Mouse (Mus musculus) Patski (cell line): ENCODE data around the gene Dhrs11. TPM values are rescaled to one million over a fixed set of nuclear protein-coding genes. Genes with fewer than 3 reads are reported as not detected.

Experiments
- ATAC-seq: fragments of 100-300 bp; one replicate; pipeline ENCODE4 v1.8.0; 2021
- CTCF ChIA-PET: fragments of 350-600 bp; sonication (Branson Sonifier 250); formaldehyde crosslinking; loops from one replicate; lab custom pipeline; 2022; ENCODE audit warnings: inconsistent platforms; lab: Charles Lee
- POLR2A ChIA-PET: fragments of 350-600 bp; sonication (Branson Sonifier 250); formaldehyde crosslinking; loops from one replicate; lab custom pipeline; 2022; ENCODE audit warnings: antibody characterized with exemption, inconsistent platforms; lab: Charles Lee
- DNase-seq: peaks from one replicate; pipeline ENCODE4 v3.0.0-alpha.2; 2011; ENCODE audit warnings: low read depth, low spot score
- H3K27me3 ChIP-seq: fragments of 371-371 bp; one replicate; pipeline ENCODE4 v1.5.1; 2021
- CTCF ChIP-seq: fragments of 100-300 bp; IDR thresholded peaks from one replicate; pipeline ENCODE4 v1.5.1; 2021
- in situ Hi-C: fragments of 300-500 bp; cut with MboI; formaldehyde crosslinking; loops from 3 replicates; pipeline ENCODE4 v1.11.1; 2018; ENCODE audit warnings: low pct_unique_long_range_greater_than_20kb, mixed read lengths
- polyA plus RNA-seq: library from polyadenylated mRNA; unstranded; gene quantifications from one replicate; pipeline ENCODE4 v1.2.3, GENCODE M21; 2021

Dhrs11 gene
- polyA plus RNA-seq, 1 experiment from 2014 or later = 33.2 TPM

- in situ Hi-C loops = no loop called here
- TF ChIP-seq CTCF = no peak
- POLR2A ChIA-PET = no interaction called here
- CTCF ChIA-PET = interaction anchor here (1.1 kb wide), 1 partner anchor 9 kb away, joined by 5 read pairs; no protein-coding TSS in a partner anchor
- ATAC-seq (no peak), DNase-seq (no peak)
- peaks cover 14% of the 10 kb centered on the region for H3K27me3 ChIP-seq
Measured at GRCm38 (mm10) chr11:84804373-84804772, 24.4 kb downstream of the Dhrs11 start.

GRCm38 (mm10) chr11:84797627-84798353 lies 31.0 kb downstream of the Dhrs11 start:
- ChIA-PET POLR2A (no interaction called here), CTCF (interaction anchor here (0.7 to 2.6 kb wide), 16 partner anchors 8 to 610 kb away, joined by 3 to 21 read pairs (median 4); partner anchors contain the start of gene Mrm1)
- DNase-seq = no peak
- H3K27me3 ChIP-seq = peaks cover 12% of the 10 kb centered on the region
- in situ Hi-C loops = loop anchor here (5.0 kb wide), 1 partner anchor 365 kb away; no protein-coding TSS in a partner anchor
- peak; percentile 84 for TF ChIP-seq CTCF
- ATAC-seq = peak; percentile 65

GRCm38 (mm10) chr11:84797026-84797425 lies 31.8 kb downstream of the Dhrs11 start:
- ChIA-PET CTCF (interaction anchor here (1.0 to 2.6 kb wide), 5 partner anchors 9 to 533 kb away, joined by 3 to 21 read pairs (median 13); no protein-coding TSS in a partner anchor), POLR2A (no interaction called here)
- no peak for TF ChIP-seq CTCF
- peaks cover 8% of the 10 kb centered on the region for H3K27me3 ChIP-seq
- ATAC-seq (no peak), DNase-seq (no peak)
- in situ Hi-C loops = loop anchor here (5.0 kb wide), 1 partner anchor 365 kb away; no protein-coding TSS in a partner anchor

GRCm38 (mm10) chr11:84794496-84795113 lies 34.2 kb downstream of the Dhrs11 start:
- no peak for DNase-seq
- ChIA-PET POLR2A (interaction anchor here (0.6 to 0.9 kb wide), 2 partner anchors 281 to 380 kb away, joined by 3 to 7 read pairs; partner anchors contain the start of gene Aatf), CTCF (interaction anchor here (1.0 to 2.5 kb wide), 8 partner anchors 19 to 530 kb away, joined by 3 to 13 read pairs (median 4); no protein-coding TSS in a partner anchor)
- H3K27me3 ChIP-seq = no peaks in the 10 kb centered on the region
- ATAC-seq = no peak
- peak; percentile 98 for TF ChIP-seq CTCF
- in situ Hi-C loops = loop anchor here (5.0 kb wide), 2 partner anchors 67 to 362 kb away; no protein-coding TSS in a partner anchor

- ChIA-PET POLR2A (interaction anchor here (0.9 kb wide), 1 partner anchor 280 kb away, joined by 3 read pairs; the partner anchor contains the start of gene Aatf), CTCF (interaction anchor here (1.1 to 2.5 kb wide), 5 partner anchors 41 to 529 kb away, joined by 3 to 13 read pairs (median 6); no protein-coding TSS in a partner anchor)
- in situ Hi-C loops = loop anchor here (5.0 kb wide), 1 partner anchor 66 kb away; no protein-coding TSS in a partner anchor
- ATAC-seq = no peak
- H3K27me3 ChIP-seq = no peaks in the 10 kb centered on the region
- no peak for DNase-seq
- no peak for TF ChIP-seq CTCF
Measured at GRCm38 (mm10) chr11:84793545-84793944, 35.2 kb downstream of the Dhrs11 start.

- TF ChIP-seq CTCF = no peak
- no peaks in the 10 kb centered on the region for H3K27me3 ChIP-seq
- ATAC-seq (peak; percentile 79), DNase-seq (peak; percentile 55)
- ChIA-PET POLR2A (interaction anchor here (0.6 kb wide), 1 partner anchor 601 kb away, joined by 3 read pairs; no protein-coding TSS in a partner anchor), CTCF (interaction anchor here (0.6 kb wide), 1 partner anchor 360 kb away, joined by 3 read pairs; no protein-coding TSS in a partner anchor)
- in situ Hi-C loops = loop anchor here (5.0 kb wide), 1 partner anchor 63 kb away; no protein-coding TSS in a partner anchor
Measured at GRCm38 (mm10) chr11:84790383-84790782, 38.4 kb downstream of the Dhrs11 start.

GRCm38 (mm10) chr11:84780143-84780870 lies 48.5 kb downstream of the Dhrs11 start:
- no peak for DNase-seq
- ATAC-seq = no peak
- TF ChIP-seq CTCF = no peak
- H3K27me3 ChIP-seq = no peaks in the 10 kb centered on the region
- in situ Hi-C loops = no loop called here
- ChIA-PET POLR2A (no interaction called here), CTCF (no interaction called here)

- H3K27me3 ChIP-seq = no peaks in the 10 kb centered on the region
- POLR2A ChIA-PET = no interaction called here
- CTCF ChIA-PET = no interaction called here
- DNase-seq = no peak
- in situ Hi-C loops = no loop called here
- no peak for TF ChIP-seq CTCF
- no peak for ATAC-seq
Measured at GRCm38 (mm10) chr11:84775560-84775959, 53.2 kb downstream of the Dhrs11 start.

- in situ Hi-C loops = no loop called here
- CTCF ChIA-PET = no interaction called here
- POLR2A ChIA-PET = no interaction called here
- no peaks in the 10 kb centered on the region for H3K27me3 ChIP-seq
- ATAC-seq (no peak), DNase-seq (no peak)
- TF ChIP-seq CTCF = no peak
Measured at GRCm38 (mm10) chr11:84774870-84775514, 53.8 kb downstream of the Dhrs11 start.

Other genes with a start within 250 kb of the Dhrs11 start
- gene Mrm1, start 9.5 kb downstream of the Dhrs11 start, polyA plus RNA-seq = 16.7 TPM
- 100 TPM for gene Ggnbp2, start 41.8 kb upstream of the Dhrs11 start, polyA plus RNA-seq
- 27.3 TPM for gene Myo19, start 51.2 kb upstream of the Dhrs11 start, polyA plus RNA-seq
- 12.2 TPM for gene Pigw, start 51.3 kb upstream of the Dhrs11 start, polyA plus RNA-seq
- gene Znhit3, start 87.4 kb upstream of the Dhrs11 start, polyA plus RNA-seq = 18.7 TPM
- gene Car4, start 128.8 kb upstream of the Dhrs11 start, polyA plus RNA-seq = not detected